Comparison of ENCODE assay signal across 9 mouse cellular contexts in genomic region chr7:29280801-29281200, GRCm38 (mm10). TPM values are rescaled to one million over a fixed set of nuclear protein-coding genes. Genes with fewer than 3 reads are reported as not detected.
DNase-seq lines count a peak whose midpoint lies in the region; ATAC-seq and TF ChIP-seq lines count a peak whose summit lies in the region.
"Had no signal": no experiment of that assay in that cellular context is flagged by ENCODE, and none has a peak within 500 bp of the region (broad histone marks: within the 10 kb centered on the region; RNA-seq: fewer than 3 reads in every experiment).

No protein-coding gene starts in this region.

- ATAC-seq in erythroblast, adult 5-6 weeks (replicated peaks; ENCODE audit: low FRiP score, poor library complexity, severe bottlenecking): no peak
- ATAC-seq in forebrain, embryonic 12.5 days (ENCODE audit: low FRiP score): no peak
- ATAC-seq in liver, embryonic 11.5 days (replicated peaks; ENCODE audit: low FRiP score): no peak

- H3K4me1 ChIP-seq in erythroblast, embryonic 14.5 days (ENCODE audit: control insufficient read depth): peaks cover 24% of the 10 kb centered on the region
- peaks cover 15% of the 10 kb centered on the region for H3K4me1 ChIP-seq in forebrain, embryonic 12.5 days
- H3K4me1 ChIP-seq in liver, embryonic 11.5 days (replicated peaks; ENCODE audit: control insufficient read depth, insufficient read depth, low read length): peaks cover 9% of the 10 kb centered on the region
- peaks cover 28% of the 10 kb centered on the region for H3K4me1 ChIP-seq in thymus, adult 2 months (replicated peaks; ENCODE audit: control insufficient read depth, insufficient read depth, low read length)

- WGBS in forebrain, embryonic 12.5 days: 6% methylated on average over 13 of the region's 13 CpGs
- WGBS in liver, embryonic 11.5 days: 15% methylated on average over 13 of the region's 13 CpGs
- 7% methylated on average over 13 of the region's 13 CpGs for WGBS in thymus, adult 2 months

- peak; percentile 44 for DNase-seq in 416B (ENCODE audit: low read depth)
- no peak for DNase-seq in liver, embryonic 11.5 days (ENCODE audit: low spot score)
- peak; percentile 52 for DNase-seq in thymus, adult 2 months
- no peak for DNase-seq in urinary bladder, postnatal 36 days (ENCODE audit: low spot score in 2 of 2)
- no peak for DNase-seq in Muller cell, postnatal 12 days (ENCODE audit: inconsistent ontology term)

- peak overlapping the region; percentile 99 for H3K4me2 ChIP-seq in forebrain, embryonic 12.5 days
- peak overlapping the region; percentile 96 for H3K4me2 ChIP-seq in liver, embryonic 11.5 days

- no peak for TF ChIP-seq CTCF in thymus, adult 2 months (IDR thresholded peaks at IDR 0.05; ENCODE audit: borderline replicate concordance, control insufficient read depth, extremely low read depth, insufficient read depth, low read length, poor library complexity)

- no peak overlapping the region for H3K27ac ChIP-seq in forebrain, embryonic 12.5 days
- no peak overlapping the region for H3K27ac ChIP-seq in liver, embryonic 11.5 days (ENCODE audit: low read depth, low read length)
- peak overlapping the region; percentile 85 for H3K27ac ChIP-seq in thymus, adult 2 months (ENCODE audit: control insufficient read depth, insufficient read depth, low read length)

- peak overlapping the region; percentile 70; the same call in 1 of the 2 replicates for H3K9ac ChIP-seq in forebrain, embryonic 12.5 days
- H3K9ac ChIP-seq in liver, embryonic 11.5 days (ENCODE audit: low read depth, low read length): peak overlapping the region; percentile 70

- peak overlapping the region; percentile 60 for H3K4me3 ChIP-seq in erythroblast, embryonic 14.5 days (replicated peaks)
- peak overlapping the region; percentile 59 for H3K4me3 ChIP-seq in forebrain, embryonic 12.5 days (replicated peaks)
- peak overlapping the region; percentile 64 for H3K4me3 ChIP-seq in liver, embryonic 11.5 days (ENCODE audit: low read depth, low read length)
- H3K4me3 ChIP-seq in thymus, adult 2 months (ENCODE audit: control insufficient read depth, insufficient read depth, low read length): peak overlapping the region; percentile 84

- H3K27me3 ChIP-seq in erythroblast, embryonic 14.5 days (ENCODE audit: control insufficient read depth): peaks cover 20% of the 10 kb centered on the region
- peaks cover 52% of the 10 kb centered on the region for H3K27me3 ChIP-seq in forebrain, embryonic 12.5 days
- H3K27me3 ChIP-seq in liver, embryonic 11.5 days (replicated peaks; ENCODE audit: control insufficient read depth, insufficient read depth, low read length): peaks cover 19% of the 10 kb centered on the region
- H3K27me3 ChIP-seq in thymus, adult 2 months (ENCODE audit: control insufficient read depth, insufficient read depth, low read length): no peaks in the 10 kb centered on the region

- no peak for TF ChIP-seq POLR2A in thymus, adult 2 months (IDR thresholded peaks at IDR 0.05; ENCODE audit: control insufficient read depth, extremely low read depth, insufficient read depth, low read length, poor library complexity)

- no peaks in the 10 kb centered on the region for H3K9me3 ChIP-seq in erythroblast, embryonic 14.5 days (ENCODE audit: control insufficient read depth, low read length)
- H3K9me3 ChIP-seq in forebrain, embryonic 12.5 days: no peaks in the 10 kb centered on the region
- H3K9me3 ChIP-seq in liver, embryonic 11.5 days (ENCODE audit: control insufficient read depth, low read length): no peaks in the 10 kb centered on the region

- H3K36me3 ChIP-seq in erythroblast, embryonic 14.5 days (ENCODE audit: control insufficient read depth): no peaks in the 10 kb centered on the region
- no peaks in the 10 kb centered on the region for H3K36me3 ChIP-seq in forebrain, embryonic 12.5 days (replicated peaks)
- H3K36me3 ChIP-seq in liver, embryonic 11.5 days (ENCODE audit: control insufficient read depth, insufficient read depth, low read length): no peaks in the 10 kb centered on the region
- H3K36me3 ChIP-seq in thymus, adult 2 months (ENCODE audit: control insufficient read depth, insufficient read depth, low read length): no peaks in the 10 kb centered on the region; the same call in 1 of the 2 replicates

RNA-seq across cellular contexts. Expression of gene Spint2, which starts 0.9 kb away (rescaled TPM):
- polyA plus RNA-seq in erythroblast, embryonic 14.5 days (2012): 0.50 and 0.57 TPM in 2 replicates
- 15.5 and 18.8 TPM in 2 replicates for total RNA-seq in erythroblast, adult 5-6 weeks (2015; ENCODE audit: low replicate concordance)
- total RNA-seq in erythroblast, adult 5-6 weeks (2017; ENCODE audit: low replicate concordance): 6.8 and 7.6 TPM in 2 replicates
- polyA plus RNA-seq in forebrain, embryonic 12.5 days (2016; fragmentation: Nextera tagmentation; extraction: Ambion mirVana): 42.2 and 45.0 TPM in 2 replicates
- 51.6 and 53.7 TPM in 2 replicates for polyA plus RNA-seq in liver, embryonic 11.5 days (2014; fragmentation: Nextera tagmentation; extraction: Ambion mirVana)
- 426 and 460 TPM in 2 replicates for polyA plus RNA-seq in thymus, adult 2 months (2012; rRNA removed)

RNA-seq across cellular contexts. Expression of gene Ppp1r14a, which starts 8.3 kb away (rescaled TPM):
- 0.07 TPM in 1 of 2 replicates, not detected in the other for polyA plus RNA-seq in erythroblast, embryonic 14.5 days (2012)
- total RNA-seq in erythroblast, adult 5-6 weeks (2015; ENCODE audit: low replicate concordance): not detected in 2 replicates
- not detected in 2 replicates for total RNA-seq in erythroblast, adult 5-6 weeks (2017; ENCODE audit: low replicate concordance)
- polyA plus RNA-seq in forebrain, embryonic 12.5 days (2016; fragmentation: Nextera tagmentation; extraction: Ambion mirVana): 14.8 and 16.5 TPM in 2 replicates
- 6.0 and 6.9 TPM in 2 replicates for polyA plus RNA-seq in liver, embryonic 11.5 days (2014; fragmentation: Nextera tagmentation; extraction: Ambion mirVana)
- polyA plus RNA-seq in thymus, adult 2 months (2012; rRNA removed): 5.4 and 5.8 TPM in 2 replicates
- total RNA-seq: hematopoietic stem cell, adult 5-6 weeks had no signal

RNA-seq across cellular contexts. Expression of gene Dpf1, which starts 22.9 kb away (rescaled TPM):
- 0.06 and 0.13 TPM in 2 replicates for polyA plus RNA-seq in erythroblast, embryonic 14.5 days (2012)
- total RNA-seq in erythroblast, adult 5-6 weeks (2015; ENCODE audit: low replicate concordance): not detected in 2 replicates
- not detected in 2 replicates for total RNA-seq in erythroblast, adult 5-6 weeks (2017; ENCODE audit: low replicate concordance)
- polyA plus RNA-seq in forebrain, embryonic 12.5 days (2016; fragmentation: Nextera tagmentation; extraction: Ambion mirVana): 118 and 147 TPM in 2 replicates
- polyA plus RNA-seq in liver, embryonic 11.5 days (2014; fragmentation: Nextera tagmentation; extraction: Ambion mirVana): 6.1 and 7.5 TPM in 2 replicates
- 1.6 and 1.8 TPM in 2 replicates for polyA plus RNA-seq in thymus, adult 2 months (2012; rRNA removed)

RNA-seq across cellular contexts. Expression of gene 2200002D01Rik, which starts 32.5 kb away (rescaled TPM):
- polyA plus RNA-seq in erythroblast, embryonic 14.5 days (2012): 0.19 TPM in 1 of 2 replicates, not detected in the other
- total RNA-seq in erythroblast, adult 5-6 weeks (2015; ENCODE audit: low replicate concordance): not detected in 2 replicates
- 2.5 TPM in 1 of 2 replicates, not detected in the other for total RNA-seq in erythroblast, adult 5-6 weeks (2017; ENCODE audit: low replicate concordance)
- 0.76 and 1.4 TPM in 2 replicates for polyA plus RNA-seq in forebrain, embryonic 12.5 days (2016; fragmentation: Nextera tagmentation; extraction: Ambion mirVana)
- 3.2 and 4.4 TPM in 2 replicates for polyA plus RNA-seq in liver, embryonic 11.5 days (2014; fragmentation: Nextera tagmentation; extraction: Ambion mirVana)
- 3.6 and 3.7 TPM in 2 replicates for polyA plus RNA-seq in thymus, adult 2 months (2012; rRNA removed)

RNA-seq across cellular contexts. Expression of gene Yif1b, which starts 42.7 kb away (rescaled TPM):
- 6.4 and 6.9 TPM in 2 replicates for polyA plus RNA-seq in erythroblast, embryonic 14.5 days (2012)
- 8.5 and 11.5 TPM in 2 replicates for total RNA-seq in erythroblast, adult 5-6 weeks (2015; ENCODE audit: low replicate concordance)
- total RNA-seq in erythroblast, adult 5-6 weeks (2017; ENCODE audit: low replicate concordance): 7.0 and 7.2 TPM in 2 replicates
- polyA plus RNA-seq in forebrain, embryonic 12.5 days (2016; fragmentation: Nextera tagmentation; extraction: Ambion mirVana): 70.3 and 73.8 TPM in 2 replicates
- polyA plus RNA-seq in liver, embryonic 11.5 days (2014; fragmentation: Nextera tagmentation; extraction: Ambion mirVana): 95.7 and 101 TPM in 2 replicates
- polyA plus RNA-seq in thymus, adult 2 months (2012; rRNA removed): 143 and 146 TPM in 2 replicates

Comparison
In these comparisons a context has a peak if more than half of its experiments do, and no peak if none do; other contexts are left out.
1. DNase-seq: peak in 416B (single experiment) and thymus, adult 2 months (single experiment); none in liver, embryonic 11.5 days (single experiment), urinary bladder, postnatal 36 days (0 of 2) and Muller cell, postnatal 12 days (single experiment).
2. RNA of gene Spint2, which starts 0.9 kb away (polyA plus RNA-seq): 426 to 460 TPM in thymus, adult 2 months, 51.6 to 53.7 TPM in liver, embryonic 11.5 days and 42.2 to 45.0 TPM in forebrain, embryonic 12.5 days; 0.50 to 0.57 TPM in erythroblast, embryonic 14.5 days; every median in the first group is over 10 times any median in the second.
3. RNA of gene Dpf1, which starts 22.9 kb away (polyA plus RNA-seq): 118 to 147 TPM in forebrain, embryonic 12.5 days; 6.1 to 7.5 TPM in liver, embryonic 11.5 days, 1.6 to 1.8 TPM in thymus, adult 2 months and 0.06 to 0.13 TPM in erythroblast, embryonic 14.5 days; every median in the first group is over 10 times any median in the second.
4. Peak in every context shown above with its lines, with median percentiles within 50 percentile points of each other: H3K4me3 ChIP-seq.